Mouse (Mus musculus) spleen, adult 18-20 months (tissue): ENCODE measurements around the gene Rbms3.

Experiments used
- DNase-seq, 2 experiments: peaks; one replicate each; pipeline ENCODE4 v3.0.0; 2022; ENCODE audit warnings: mixed read lengths in 2 of 2

Gene Rbms3

DNA sequence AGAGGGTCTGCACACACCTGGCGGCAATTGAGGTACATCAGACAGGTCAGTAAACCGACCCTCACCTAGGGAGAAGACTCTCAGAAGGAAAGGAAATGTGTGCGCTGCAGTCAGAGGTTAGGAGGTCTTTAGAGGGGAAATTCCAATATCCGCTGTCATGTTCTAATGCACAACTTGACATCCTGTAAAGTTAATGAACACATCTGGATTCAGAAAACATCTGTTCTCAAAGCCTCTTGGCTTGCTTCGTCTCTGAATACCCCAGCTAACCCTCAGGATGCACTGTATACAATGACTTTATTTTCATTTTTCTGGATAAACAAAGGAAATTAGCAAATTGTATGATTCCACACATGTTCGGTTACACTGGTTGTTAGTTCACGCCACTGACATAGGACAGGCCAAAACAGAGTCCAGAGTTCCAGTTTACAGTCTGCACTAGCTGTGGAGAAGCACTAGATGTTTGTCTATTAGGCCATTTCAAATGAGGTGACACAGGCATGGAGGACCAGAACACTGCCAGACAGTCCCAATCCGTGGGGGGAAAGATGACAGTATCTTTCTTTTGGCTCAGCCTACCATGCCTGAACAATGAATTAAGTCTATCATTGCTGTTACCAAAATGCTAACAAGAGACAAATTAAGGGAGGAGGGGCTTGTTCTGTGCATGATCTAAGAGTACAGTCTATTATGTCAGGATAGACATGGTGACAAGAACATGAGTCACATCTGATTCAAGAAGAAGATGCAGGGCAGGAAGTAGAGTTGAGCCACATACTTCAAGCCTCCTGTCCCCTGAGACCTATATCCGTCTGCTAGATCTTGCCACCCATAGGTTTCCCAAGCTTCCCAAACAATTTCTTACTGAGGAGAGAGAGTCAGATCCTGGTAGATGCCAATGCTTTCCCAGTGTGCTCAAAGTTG, 538.2 kb downstream of the Rbms3 start:
- DNase-seq = no peak

DNA sequence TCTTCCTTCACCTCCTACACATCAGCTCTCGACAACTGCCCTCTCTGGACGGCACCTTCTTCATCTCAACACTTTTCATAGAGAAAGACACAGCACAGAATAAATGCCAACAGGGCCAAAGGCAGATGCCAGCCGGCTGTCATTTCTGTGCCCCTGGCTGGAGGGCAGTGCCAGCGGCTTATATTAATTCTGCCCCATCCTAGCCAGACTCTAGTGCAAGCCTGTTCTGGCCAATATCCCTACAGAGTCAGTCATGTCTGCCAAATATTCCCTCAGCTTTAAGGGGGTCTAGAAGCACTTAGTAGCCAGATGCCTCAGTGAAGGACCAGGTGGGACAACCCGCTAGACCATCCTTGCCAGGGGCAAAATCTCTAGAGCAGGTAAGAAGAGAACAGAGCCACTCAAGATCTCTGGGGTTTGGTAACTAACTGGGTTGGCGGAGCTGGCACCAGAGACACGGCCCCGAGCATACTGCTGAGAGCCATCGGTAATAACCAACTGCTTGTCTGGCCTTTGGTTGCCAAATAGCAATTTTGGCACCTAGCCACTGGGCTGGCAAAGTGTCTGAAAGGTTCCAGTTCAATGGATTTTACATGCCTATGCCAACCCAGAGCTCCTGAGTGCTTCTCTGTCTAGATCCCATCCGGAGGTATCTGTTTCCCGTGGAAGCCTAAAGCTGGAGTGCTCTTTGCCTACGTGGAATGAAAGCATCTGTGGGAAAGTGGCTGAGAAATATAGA, 540.1 kb downstream of the Rbms3 start:
- DNase-seq = no peak

DNA sequence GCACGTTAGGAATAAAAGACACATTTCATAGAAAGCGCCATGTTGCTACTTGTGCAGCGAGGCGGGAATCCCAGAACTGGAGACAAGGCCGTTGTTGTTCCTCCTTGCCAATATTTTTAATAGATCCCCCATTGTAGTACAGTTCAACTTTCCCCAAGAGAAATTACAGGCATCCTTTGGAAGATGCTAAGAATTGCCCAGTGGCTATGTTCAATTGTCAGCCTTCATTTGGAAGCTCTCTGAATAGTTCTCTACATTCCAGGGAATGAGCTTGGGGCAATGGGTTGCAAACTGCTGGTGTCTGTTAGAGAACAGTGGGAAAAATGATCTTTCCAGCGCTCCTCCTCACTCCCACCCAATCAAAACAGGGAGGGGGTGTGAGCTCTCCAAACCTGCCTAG, 541.4 kb downstream of the Rbms3 start:
- DNase-seq = no peak

DNA sequence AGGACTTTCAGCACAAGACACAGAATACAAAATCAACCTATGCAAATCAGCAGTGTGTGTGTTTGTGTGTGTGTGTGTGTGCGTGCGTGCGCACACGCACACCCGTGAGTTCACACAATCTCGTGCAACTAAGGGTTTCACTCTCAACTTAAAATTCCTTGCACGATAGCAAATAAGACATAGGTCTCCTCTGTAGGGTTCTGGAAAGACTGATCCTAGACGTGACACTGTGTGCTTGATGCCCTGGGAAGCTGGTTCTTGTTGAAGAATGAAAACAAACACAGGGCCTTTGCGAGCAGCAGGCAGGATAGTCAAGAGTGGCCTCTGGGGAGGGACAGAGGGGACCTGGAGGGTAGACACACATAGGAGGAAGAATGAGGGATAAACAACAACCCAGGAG, 544.0 kb downstream of the Rbms3 start:
- no peak for DNase-seq

DNA sequence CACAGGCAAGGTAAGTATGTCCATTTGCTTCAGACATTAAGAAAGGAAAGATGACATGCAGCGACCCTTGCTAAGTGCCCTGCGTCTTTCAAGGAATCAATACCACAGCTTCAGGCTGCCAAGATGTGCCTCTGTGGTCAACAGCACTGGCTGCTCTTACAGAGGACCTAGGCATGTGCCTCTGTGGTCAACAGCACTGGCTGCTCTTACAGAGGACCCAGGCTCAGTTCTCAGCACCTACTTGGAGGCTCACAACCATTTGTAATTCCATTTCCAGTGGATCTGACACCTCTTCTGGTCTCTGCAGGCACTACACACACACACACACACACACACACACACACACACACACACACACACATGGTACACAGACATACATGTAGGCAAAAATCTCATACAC, 545.2 kb downstream of the Rbms3 start:
- no peak for DNase-seq

DNA sequence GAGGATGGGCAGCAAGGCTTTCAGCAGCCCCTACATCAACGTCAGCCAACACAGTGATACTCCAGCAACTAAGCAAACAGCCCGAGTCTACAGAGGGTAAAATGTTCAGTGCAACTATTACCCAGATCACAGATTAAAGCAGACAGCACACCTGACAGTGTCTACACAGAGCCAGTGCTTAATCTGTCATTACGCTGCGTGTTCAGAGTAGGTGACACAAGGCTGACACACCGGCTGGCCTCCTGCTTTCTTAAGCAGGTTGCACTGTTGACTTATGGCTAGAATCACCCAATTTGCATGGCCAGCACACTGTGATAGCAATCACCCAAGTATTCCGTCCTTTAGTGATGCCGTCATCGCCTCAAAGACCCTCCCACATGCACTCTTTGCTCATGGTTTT, 550.2 kb downstream of the Rbms3 start:
- DNase-seq = no peak

DNA sequence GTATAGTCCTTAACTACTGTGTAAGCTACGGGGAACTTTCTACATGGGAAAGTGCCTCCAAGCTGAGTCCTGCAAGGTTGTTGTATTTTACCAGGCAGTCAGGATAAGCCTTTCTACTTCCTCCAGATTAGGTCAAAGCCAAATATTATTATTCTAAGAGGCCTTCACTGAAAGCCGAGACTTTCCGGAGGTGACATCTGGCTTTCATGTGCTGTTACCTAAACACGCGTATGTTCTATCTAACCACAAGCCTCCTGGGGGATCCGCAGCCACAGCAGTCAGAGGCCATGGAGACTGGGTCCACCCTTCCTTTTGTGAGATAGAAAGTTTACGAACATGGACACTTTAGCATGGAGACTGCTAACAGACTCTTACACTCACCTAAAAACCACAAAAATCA, 552.2 kb downstream of the Rbms3 start:
- no peak for DNase-seq

DNA sequence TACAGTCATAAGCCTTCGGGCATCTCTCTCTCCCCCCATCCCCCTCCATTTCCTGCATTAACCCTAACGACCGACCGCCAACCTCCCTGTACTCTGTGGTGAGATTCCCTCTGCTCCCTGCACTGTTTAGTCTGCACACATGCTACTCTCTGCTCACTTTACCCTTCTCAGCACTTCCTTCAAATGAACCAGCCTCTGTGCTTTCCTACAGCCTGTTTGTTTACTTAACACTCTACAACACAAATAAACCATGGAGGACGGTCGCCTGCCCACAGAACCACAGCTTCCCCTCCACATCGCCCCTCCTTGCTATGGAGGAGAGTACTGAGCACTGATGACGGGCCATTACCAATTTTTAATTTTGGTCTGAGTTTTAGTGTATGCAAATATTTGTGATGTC, 552.9 kb downstream of the Rbms3 start:
- no peak for DNase-seq

DNA sequence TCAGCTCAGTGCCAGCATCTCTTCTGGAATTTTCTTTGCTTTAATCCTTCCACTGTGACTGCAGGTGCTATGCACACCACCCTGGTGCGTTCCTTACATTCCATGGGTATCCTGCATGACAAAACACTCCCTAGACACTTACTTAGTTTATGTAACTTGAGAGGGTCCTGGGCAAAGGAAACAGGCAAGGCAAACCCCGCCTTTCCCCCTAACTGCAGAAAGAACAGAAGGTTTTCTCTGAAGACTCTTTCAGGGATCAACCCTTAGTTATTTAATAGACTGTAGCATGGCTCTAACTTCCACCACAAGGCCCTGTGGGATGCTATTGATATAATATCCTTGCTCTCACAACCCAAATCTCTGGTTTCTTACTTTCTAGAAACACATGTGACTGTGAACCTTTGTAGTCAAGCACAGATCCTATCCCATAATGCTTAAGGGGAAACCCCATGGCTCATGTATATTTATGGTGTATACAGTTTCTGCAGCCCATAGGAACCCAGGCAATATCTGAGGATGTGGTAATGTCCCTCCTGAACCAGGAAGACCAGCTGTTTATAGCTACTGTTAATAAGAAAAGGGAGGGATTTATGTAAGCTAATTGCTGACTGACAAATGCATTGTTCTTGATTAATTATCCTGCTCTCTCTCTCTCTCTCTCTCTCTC, 557.1 kb downstream of the Rbms3 start:
- DNase-seq = no peak

DNA sequence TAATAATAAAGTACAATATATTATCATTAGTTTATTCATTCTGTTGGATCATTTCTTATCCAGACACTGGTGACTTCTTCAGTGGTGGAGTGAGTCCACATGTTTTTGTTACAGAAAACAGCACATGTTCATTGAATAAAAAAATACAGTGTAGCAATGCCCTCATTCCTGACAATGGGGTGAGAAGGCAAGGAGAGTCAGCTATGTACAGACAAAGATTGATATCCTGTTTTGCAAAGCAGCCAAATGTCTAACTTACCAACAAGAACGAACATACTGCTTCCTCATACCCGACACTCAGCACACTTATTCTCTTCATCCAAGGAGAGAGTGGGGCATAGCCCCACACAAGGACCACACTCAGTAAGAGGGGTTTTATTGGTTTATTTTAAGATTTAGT, 559.1 kb downstream of the Rbms3 start:
- no peak for DNase-seq

DNA sequence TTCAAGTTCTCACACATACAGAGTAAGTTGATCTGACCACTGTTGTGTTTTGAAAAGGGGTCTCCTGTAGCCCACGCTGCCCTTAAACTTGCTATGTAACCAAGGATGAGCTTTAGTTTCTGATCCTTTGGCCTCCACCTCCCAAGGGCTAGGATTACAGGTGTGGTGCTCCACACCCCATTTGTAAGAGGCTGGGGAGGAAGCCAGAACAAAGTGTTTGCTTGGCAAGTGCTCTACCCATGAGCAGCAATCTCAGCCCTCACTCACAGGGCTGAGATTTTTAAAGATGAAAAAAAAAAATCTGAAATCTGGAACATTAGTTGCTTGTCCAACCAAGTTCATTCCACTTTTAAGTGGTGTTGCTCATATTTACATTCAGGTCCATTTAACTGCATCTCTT, 560.5 kb downstream of the Rbms3 start:
- DNase-seq = no peak

DNA sequence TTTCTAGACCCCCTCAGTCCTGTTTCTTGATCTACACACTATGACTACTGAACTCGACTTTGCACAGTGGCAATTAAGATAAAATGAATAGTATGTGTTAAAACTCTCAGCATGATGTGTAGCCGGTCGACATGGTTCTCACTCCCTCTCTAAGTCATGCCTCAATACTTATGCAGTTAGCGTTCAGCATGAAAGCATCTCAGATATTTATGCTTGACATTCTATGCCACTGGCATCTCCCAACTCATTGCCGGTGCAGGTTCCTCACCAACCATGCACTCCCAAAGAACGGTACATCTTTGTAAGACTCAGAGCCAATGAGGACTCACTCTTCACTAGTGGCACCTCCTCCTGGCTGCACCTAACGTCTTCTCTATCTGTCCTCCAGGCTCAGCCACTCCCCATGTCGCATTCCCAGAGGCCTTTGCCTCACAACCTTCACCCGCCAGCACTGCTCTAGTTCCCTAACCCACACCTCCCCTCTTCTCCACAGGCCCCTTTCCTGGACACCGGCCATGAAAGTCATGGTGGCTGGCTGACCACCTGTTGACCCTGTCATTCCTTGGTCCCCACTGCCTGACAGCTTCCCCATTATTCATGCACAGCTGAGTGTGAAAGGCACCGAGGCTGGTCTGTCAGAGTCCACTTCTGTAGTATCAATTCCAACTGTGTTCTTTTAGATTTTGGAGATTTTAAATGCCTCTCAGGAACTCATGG, 561.9 kb downstream of the Rbms3 start:
- DNase-seq = no peak

DNA sequence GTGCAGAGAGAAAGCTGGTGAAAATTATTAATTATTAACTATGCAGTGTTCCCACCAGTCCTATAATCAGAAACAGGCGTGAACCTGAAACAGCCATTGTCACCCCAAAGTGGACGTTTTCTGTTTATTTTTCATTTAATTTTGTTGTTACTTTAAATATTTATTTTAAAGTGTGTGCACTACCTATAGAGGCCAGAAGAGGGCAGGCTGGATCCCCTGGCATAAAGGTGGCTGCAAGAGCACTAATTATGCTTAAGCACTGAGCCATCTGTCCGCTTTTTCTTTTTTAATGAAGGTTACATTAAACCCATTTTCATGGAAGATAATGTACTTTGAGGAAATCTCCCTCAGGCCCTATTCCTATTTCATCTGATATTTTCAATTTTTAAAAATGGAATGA, 563.2 kb downstream of the Rbms3 start:
- DNase-seq = no peak

DNA sequence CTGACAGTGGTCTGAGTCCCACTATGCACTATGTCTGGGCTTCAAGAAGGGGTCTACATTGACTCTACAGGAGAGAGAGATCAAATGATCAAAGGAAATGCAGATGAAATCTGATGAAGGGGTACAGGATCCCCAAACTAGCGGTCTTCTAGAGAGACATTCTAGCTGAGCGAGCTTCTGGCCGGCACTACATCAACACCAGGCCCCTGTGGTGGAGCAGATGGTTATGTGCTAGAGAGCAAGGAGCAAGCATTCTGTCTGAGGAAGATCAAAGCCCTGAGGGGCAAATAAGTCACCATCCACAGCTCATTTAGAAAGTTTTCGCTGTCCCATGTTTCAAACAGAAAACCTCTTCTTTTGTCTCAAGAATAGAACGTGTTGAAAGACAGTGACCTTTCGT, 564.1 kb downstream of the Rbms3 start:
- no peak for DNase-seq

DNA sequence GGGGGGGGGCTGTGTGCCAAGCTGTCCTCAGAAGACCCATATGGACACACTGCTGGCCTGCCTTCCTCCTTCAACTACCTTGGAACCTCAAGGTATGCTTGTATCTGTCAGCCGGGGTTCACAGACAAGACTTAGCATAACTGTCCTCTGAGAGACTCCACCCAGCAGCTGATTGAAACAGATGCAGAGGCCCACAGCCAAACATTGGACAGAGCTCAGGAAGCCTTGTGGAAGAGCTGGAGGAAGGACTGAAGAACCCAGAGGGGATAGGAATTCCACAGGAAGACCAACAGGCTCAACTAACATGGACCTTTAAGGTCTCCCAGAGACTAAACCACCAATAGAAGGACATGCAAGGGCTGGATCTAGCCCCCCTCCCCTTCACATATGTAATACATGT, 570.1 kb downstream of the Rbms3 start:
- DNase-seq = no peak

DNA sequence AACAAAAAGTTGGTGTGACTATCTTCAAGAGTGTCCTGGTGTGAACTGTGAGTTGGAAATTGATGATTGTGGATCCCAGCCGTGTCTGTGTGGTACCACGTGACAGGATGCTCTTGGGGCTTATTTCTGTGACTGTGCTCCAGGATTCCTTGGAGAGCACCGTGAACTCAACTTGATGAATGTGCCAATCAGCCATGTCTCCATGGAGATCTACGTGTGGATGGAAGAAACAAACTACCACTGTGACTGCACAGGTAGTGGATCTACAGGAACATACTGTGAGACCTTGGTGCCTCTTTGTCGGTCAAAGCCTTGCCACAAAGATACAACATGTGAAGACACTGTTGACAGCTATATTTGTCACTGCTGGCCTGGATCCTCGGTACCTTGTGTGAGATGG, 570.6 kb downstream of the Rbms3 start:
- DNase-seq = no peak

DNA sequence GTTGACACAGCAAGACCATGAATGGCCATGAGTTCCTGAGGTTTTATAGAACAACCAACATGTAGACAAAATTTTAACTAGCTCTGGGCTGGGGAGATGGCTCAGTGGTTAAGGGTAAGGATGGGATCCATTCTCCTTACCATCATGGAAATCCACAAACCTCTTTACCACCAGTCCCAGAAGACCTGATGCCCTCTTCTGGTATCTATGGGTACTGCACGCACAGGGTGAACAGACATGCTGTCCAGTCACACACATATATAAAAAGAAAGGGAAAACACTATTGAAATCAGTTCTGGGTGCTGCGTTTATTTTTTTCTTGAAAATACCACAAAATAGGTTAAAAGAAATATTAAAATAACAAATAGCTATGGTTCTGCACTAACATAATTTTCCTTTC, 577.8 kb downstream of the Rbms3 start:
- DNase-seq = no peak

DNA sequence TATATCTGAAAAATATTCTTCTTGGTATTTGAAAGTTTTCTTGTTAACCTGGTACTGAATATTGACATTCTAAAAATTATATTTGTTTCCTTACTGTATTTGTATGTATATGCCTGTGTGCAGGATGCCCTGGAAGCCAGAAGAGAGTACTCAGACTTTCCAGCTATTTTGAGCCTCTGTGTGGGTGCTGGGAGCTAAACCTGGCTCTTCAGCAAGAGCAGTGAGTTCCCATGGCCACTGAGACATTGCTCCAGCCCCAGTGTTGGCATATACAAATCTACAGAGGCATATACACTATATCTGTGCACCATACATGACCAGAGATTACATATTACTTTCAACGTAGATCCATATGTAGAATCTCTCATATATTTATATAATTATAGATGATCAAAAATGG, 581.1 kb downstream of the Rbms3 start:
- DNase-seq = no peak

DNA sequence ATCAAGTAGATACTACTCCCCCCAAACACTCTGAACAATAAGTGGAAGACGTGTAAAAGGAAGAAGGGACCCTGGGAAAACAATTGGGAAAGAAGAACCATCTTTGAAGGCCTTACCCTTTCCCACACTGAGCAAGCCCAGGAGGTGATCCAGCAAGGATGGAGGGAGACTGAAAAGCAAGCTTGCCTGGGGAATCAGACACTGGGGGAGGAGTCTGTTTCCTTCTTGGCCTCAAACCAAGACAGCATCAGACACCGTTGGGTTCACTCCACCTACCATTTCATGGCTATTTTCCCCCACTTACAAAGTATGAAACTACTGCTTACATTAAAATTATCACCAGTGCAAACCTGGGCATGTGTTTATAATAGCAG, 587.7 kb downstream of the Rbms3 start:
- no peak for DNase-seq

DNA sequence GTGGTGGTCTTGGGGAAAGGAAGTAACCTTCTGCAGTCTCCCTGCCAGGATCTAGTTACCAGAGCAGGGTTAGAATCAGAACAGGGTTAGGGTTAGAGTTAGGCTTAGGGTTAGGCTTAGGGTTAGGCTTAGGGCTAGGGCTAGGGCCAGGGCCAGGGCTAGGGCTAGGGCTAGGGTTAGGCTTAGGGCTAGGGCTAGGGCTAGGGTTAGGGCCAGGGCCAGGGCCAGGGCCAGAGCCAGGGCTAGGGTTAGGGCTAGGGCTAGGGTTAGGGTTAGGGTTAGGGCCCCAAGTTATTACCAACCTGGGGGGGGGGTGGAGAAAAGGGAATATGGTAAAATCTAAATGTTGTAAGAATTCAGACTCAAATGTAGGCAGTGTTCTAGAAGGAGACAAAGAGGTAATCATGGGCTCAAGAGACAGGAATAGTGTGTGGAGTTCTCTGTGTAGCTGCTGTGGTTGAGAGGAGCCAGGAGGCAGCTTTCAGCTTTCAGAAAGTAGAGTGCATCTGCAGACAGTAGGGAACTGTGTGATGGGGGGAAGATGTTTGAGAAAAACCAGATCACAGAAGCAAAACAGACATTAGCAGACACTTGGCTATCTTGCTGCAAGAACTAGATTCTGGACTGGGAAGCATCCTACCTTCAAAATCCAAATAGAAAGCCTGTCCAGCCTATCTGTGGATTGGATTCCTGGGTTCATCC, 588.3 kb downstream of the Rbms3 start:
- DNase-seq = no peak

DNA sequence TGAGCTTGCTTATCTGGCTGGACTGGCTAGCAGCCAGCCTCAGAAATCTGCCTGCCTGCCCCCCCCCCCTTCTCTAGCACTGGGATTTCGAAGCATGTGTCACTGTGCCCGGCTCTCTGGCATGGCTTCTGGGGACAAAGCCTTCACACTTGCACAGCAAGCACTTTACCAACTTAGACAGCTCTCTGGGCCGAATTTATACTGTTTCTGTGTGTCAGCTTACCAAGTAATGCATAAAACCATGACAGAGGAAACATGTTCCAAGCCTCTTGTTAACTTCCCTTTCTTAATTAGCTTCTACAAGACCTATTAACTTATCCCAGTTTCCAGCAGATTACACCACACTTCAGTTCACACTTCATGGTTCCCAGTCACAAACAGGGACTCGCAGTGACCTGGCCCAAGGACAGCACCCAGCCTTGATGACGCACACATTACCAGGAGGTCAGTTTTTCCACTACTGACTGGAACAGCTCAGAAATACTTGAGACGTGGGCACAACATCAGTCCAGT, 589.7 kb downstream of the Rbms3 start:
- no peak for DNase-seq

DNA sequence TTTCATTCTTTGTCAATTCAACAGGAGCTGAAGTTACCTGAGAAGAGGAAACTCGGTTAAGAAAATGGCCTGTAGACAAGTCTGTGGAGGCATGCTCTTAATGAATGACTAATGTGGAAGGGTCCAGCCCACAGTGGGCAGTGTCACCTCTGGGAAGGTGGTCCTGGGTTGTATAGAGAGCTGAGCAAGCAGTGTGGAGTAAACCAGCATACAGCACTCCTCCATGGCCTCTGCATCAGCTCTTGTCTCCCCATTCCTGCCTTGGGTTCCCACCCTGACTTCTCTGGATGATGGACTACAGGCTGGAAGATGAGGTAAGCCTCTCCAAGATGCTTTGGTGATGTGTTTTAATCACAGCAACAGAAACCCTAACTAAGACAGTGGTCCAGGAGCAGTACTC, 597.0 kb downstream of the Rbms3 start:
- no peak for DNase-seq
